Mouse (Mus musculus): Measurements from ENCODE around the gene Pnmal2. TPM values are rescaled to one million over a fixed set of nuclear protein-coding genes. Genes with fewer than 3 reads are reported as not detected.

The Pnmal2 gene
- polyA plus RNA-seq, 1 experiment from 2014 or later, result 12.2 TPM

DNA sequence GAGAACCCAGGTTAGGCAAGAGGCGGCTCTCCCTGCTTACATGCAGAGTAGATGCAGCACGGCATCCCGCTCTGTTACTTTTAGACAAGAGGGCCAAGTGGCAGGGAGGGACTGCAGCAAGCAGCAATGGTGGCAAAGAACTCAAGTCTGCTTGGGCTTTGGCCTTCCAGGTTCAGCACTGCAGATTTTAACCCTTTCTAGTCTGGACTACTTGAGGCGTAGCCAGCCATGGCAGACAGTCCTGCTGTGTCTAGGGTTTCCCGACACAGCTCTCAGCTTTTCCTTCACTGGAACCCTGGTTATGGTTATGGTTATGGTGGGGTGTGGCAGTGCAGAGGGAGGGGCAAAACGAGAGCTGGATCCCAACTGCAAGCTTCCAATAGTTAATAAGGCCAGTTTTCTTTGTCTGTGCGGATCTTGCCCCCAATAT, 24.3 kb upstream of the Pnmal2 start:
- Histone ChIP-seq H3K9me3 (no peaks in the 10 kb centered on the region), H3K4me1 (replicated peaks) (peaks cover 62% of the 10 kb centered on the region), H3K36me3 (peaks cover 62% of the 10 kb centered on the region), H3K27me3 (ENCODE audit: insufficient read depth, poor library complexity, severe bottlenecking) (no peaks in the 10 kb centered on the region), H3K27ac (peak overlapping the region; percentile 63), H3K4me3 (peak overlapping the region; percentile 9; the same call in 1 of the 2 replicates)
- 88% methylated on average over 7 of the region's 7 CpGs for WGBS
- DNase-seq (ENCODE audit: low spot score), result no peak

DNA sequence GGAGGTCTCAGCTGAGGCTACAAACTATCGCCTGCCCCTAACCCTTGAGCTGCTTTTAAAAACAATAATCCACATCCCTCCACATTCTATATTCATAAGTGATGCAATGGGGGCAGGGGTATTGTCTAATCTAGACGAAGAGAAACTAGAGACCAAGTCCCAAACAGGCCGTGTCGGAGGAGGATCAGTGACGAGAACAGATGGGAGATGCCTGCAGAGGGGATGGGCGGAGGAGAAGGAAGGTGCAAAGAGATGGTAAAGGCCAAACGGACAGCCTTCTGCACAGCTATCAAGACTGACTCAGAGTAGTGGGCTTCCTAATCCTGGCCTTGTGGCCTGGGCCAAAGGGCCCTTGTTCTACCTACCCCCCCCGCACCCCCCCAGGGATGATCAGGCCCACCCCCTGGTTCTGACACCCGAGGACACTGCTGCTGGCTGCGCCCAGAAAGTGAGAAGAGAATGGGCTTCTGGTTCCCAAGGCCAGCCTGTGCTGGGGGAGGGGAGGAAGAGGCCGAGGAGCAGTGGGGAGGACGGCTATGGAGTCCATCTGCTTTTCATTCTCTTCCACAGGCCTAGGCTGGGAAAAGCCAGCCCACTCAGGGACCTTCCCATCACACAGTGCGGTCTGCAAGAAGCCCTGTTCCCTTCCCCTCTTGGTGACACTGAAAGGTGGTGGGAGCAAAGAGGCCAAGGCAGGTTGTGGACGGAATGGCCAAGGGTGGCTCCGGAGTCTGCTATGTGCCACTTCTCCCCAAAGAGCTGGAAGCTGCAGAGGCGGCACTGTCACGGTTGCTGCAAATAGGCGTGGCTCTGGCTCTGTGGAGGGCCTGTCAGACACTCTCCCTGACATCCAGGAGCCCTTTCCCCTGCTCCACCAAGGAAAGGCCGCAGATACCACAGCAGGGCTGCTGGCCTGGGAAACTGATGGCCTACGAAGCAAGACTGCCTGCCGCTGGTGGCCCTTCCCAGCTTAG, 23.4 kb upstream of the Pnmal2 start:
- Histone ChIP-seq H3K27ac (peak overlapping the region; percentile 99), H3K4me3 (peak overlapping the region; percentile 93), H3K4me1 (replicated peaks) (peaks cover 62% of the 10 kb centered on the region), H3K9me3 (no peaks in the 10 kb centered on the region), H3K36me3 (peaks cover 53% of the 10 kb centered on the region), H3K27me3 (ENCODE audit: insufficient read depth, poor library complexity, severe bottlenecking) (no peaks in the 10 kb centered on the region)
- 49% methylated on average over 21 of the region's 21 CpGs for WGBS
- DNase-seq (ENCODE audit: low spot score), result no peak

- 70% methylated on average over 6 of the region's 6 CpGs for WGBS
- H3K9me3 ChIP-seq, result no peaks in the 10 kb centered on the region
- H3K27ac ChIP-seq, result peak overlapping the region; percentile 99
- H3K4me1 ChIP-seq (replicated peaks), result peaks cover 61% of the 10 kb centered on the region
- peak overlapping the region; percentile 93 for H3K4me3 ChIP-seq
- no peak for DNase-seq (ENCODE audit: low spot score)
- H3K36me3 ChIP-seq, result peaks cover 45% of the 10 kb centered on the region
- H3K27me3 ChIP-seq (ENCODE audit: insufficient read depth, poor library complexity, severe bottlenecking), result no peaks in the 10 kb centered on the region
These were observed 22.6 kb upstream of the Pnmal2 start for GRCm38 (mm10) chr7:16921881-16922335.

- H3K27ac ChIP-seq, result peak overlapping the region; percentile 99
- no peak for DNase-seq (ENCODE audit: low spot score)
- no peaks in the 10 kb centered on the region for H3K9me3 ChIP-seq
- 55% methylated on average over 10 of the region's 10 CpGs for WGBS
- H3K36me3 ChIP-seq, result peaks cover 39% of the 10 kb centered on the region
- H3K4me1 ChIP-seq (replicated peaks), result peaks cover 55% of the 10 kb centered on the region
- H3K4me3 ChIP-seq, result peak overlapping the region; percentile 93
- no peaks in the 10 kb centered on the region for H3K27me3 ChIP-seq (ENCODE audit: insufficient read depth, poor library complexity, severe bottlenecking)
These were observed 22.0 kb upstream of the Pnmal2 start for GRCm38 (mm10) chr7:16922360-16922973.

DNA sequence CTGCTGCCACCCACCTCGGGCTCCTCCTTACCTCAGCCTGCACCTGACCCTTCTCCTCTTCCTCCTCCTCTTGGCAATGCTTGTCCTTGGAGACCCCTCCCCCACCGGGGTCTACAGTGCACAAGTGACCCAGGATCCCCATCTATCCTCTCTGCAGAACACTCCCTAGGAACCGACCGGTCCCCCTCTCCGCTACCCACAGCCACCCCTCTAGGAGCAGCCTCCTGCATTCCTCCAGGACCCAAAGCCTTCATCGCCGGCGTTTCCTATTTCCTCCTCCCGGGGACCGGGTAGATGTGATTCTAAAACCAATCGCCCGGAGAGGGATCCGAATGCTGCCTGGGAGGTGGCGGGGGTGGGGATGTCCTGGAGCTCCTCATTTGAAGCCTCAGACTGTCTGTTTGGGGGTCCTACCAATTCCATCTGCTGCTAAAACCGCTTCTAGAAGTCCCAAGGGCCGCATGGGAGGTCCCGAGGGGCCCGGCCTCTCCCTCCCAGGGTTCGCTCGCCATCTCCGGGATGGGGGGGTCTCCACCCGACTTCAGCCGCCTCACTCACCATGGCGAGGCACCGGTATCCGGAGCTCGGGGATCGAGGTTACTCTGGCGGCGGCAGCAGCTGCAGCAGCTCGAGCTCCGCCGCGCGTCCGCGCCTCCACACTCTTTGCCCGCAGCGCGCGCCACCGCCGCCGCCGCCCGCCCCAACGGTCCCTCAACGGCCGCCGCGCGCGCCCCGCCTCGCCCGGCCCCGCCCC, 21.0 kb upstream of the Pnmal2 start:
- H3K36me3 ChIP-seq, result peaks cover 29% of the 10 kb centered on the region
- peaks cover 47% of the 10 kb centered on the region for H3K4me1 ChIP-seq (replicated peaks)
- H3K27me3 ChIP-seq (ENCODE audit: insufficient read depth, poor library complexity, severe bottlenecking), result no peaks in the 10 kb centered on the region
- no peak for DNase-seq (ENCODE audit: low spot score)
- peak overlapping the region; percentile 99 for H3K27ac ChIP-seq
- WGBS, result under 1% methylated on average over 57 of the region's 57 CpGs
- no peaks in the 10 kb centered on the region for H3K9me3 ChIP-seq
- peak overlapping the region; percentile 93 for H3K4me3 ChIP-seq

- H3K36me3 ChIP-seq, result peaks cover 22% of the 10 kb centered on the region
- H3K9me3 ChIP-seq, result no peaks in the 10 kb centered on the region
- H3K27me3 ChIP-seq (ENCODE audit: insufficient read depth, poor library complexity, severe bottlenecking), result no peaks in the 10 kb centered on the region
- peak; percentile 100 for DNase-seq (ENCODE audit: low spot score)
- peaks cover 39% of the 10 kb centered on the region for H3K4me1 ChIP-seq (replicated peaks)
- H3K4me3 ChIP-seq, result peak within 1 kb of the TSS; percentile 93
- H3K27ac ChIP-seq, result peak within 1 kb of the TSS; percentile 99
- WGBS, result 2% methylated on average over 64 of the region's 64 CpGs
These were observed 20.2 kb upstream of the Pnmal2 start, which contains the start of gene Calm3 for GRCm38 (mm10) chr7:16924037-16924834. Gene Calm3 (minus strand): TSS chr7:16924114.

DNA sequence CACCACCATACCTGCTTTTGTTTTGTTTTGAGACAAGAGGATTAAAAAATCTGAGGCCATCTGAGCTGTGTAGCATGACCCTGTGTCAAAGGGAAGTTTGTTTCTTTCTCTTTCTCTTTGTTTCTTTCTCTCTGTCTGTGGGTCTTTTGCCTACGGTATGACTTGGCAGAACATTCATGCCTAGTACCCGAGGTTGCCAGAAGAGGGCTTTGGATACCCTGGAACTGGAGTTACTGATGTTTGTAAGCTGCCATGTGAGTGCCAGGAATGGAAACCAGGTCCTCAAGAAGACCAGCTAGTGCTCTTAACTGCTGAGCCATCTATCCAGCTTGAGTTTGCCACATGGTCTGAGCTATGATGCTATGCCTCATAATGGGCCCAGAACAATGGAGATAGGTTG, 16.1 kb upstream of the Pnmal2 start:
- peaks cover 10% of the 10 kb centered on the region; the same call in 1 of the 2 replicates for H3K4me1 ChIP-seq (replicated peaks)
- H3K9me3 ChIP-seq, result no peaks in the 10 kb centered on the region
- no peak overlapping the region for H3K4me3 ChIP-seq
- no peaks in the 10 kb centered on the region for H3K27me3 ChIP-seq (ENCODE audit: insufficient read depth, poor library complexity, severe bottlenecking)
- 44% methylated on average over 2 of the region's 2 CpGs for WGBS
- no peak overlapping the region for H3K27ac ChIP-seq
- DNase-seq (ENCODE audit: low spot score), result no peak
- H3K36me3 ChIP-seq, result no peaks in the 10 kb centered on the region

- Histone ChIP-seq H3K36me3 (no peaks in the 10 kb centered on the region), H3K4me3 (no peak overlapping the region), H3K27ac (no peak overlapping the region), H3K4me1 (replicated peaks) (peaks cover 10% of the 10 kb centered on the region; the same call in 1 of the 2 replicates), H3K27me3 (ENCODE audit: insufficient read depth, poor library complexity, severe bottlenecking) (no peaks in the 10 kb centered on the region), H3K9me3 (no peaks in the 10 kb centered on the region)
- DNase-seq (ENCODE audit: low spot score), result peak; percentile 76
- 6% methylated on average over 1 of the region's 1 CpGs for WGBS
These were observed 13.6 kb upstream of the Pnmal2 start for GRCm38 (mm10) chr7:16930850-16931249.

GRCm38 (mm10) chr7:16931968-16932627, 12.4 kb upstream of the Pnmal2 start:
- H3K36me3 ChIP-seq, result no peaks in the 10 kb centered on the region
- H3K27me3 ChIP-seq (ENCODE audit: insufficient read depth, poor library complexity, severe bottlenecking), result no peaks in the 10 kb centered on the region
- peaks cover 10% of the 10 kb centered on the region; the same call in 1 of the 2 replicates for H3K4me1 ChIP-seq (replicated peaks)
- 19% methylated on average over 14 of the region's 14 CpGs for WGBS
- DNase-seq (ENCODE audit: low spot score), result peak; percentile 85
- H3K4me3 ChIP-seq, result no peak overlapping the region
- H3K27ac ChIP-seq, result no peak overlapping the region
- H3K9me3 ChIP-seq, result no peaks in the 10 kb centered on the region

GRCm38 (mm10) chr7:16932704-16933577, 11.5 kb upstream of the Pnmal2 start:
- no peaks in the 10 kb centered on the region for H3K27me3 ChIP-seq (ENCODE audit: insufficient read depth, poor library complexity, severe bottlenecking)
- no peak overlapping the region for H3K27ac ChIP-seq
- no peak overlapping the region for H3K4me3 ChIP-seq
- H3K9me3 ChIP-seq, result no peaks in the 10 kb centered on the region
- WGBS, result 45% methylated on average over 14 of the region's 14 CpGs
- no peaks in the 10 kb centered on the region for H3K36me3 ChIP-seq
- DNase-seq (ENCODE audit: low spot score), result peak; percentile 40
- H3K4me1 ChIP-seq (replicated peaks), result peaks cover 10% of the 10 kb centered on the region; the same call in 1 of the 2 replicates

- 48% methylated on average over 4 of the region's 4 CpGs for WGBS
- DNase-seq (ENCODE audit: low spot score), result no peak
These were observed 7.2 kb upstream of the Pnmal2 start for GRCm38 (mm10) chr7:16937312-16937711.

More at GRCm38 (mm10) chr7:16937312-16937711, 7.2 kb upstream of the Pnmal2 start:
- Histone ChIP-seq H3K36me3 (no peaks in the 10 kb centered on the region), H3K27ac (no peak overlapping the region), H3K9me3 (no peaks in the 10 kb centered on the region), H3K4me3 (no peak overlapping the region), H3K27me3 (ENCODE audit: insufficient read depth, poor library complexity, severe bottlenecking) (no peaks in the 10 kb centered on the region), H3K4me1 (replicated peaks) (peaks cover 27% of the 10 kb centered on the region)

Measured in hindbrain, embryonic 10.5 days (tissue).